11 mouse cellular contexts compared by ENCODE assay signal in the genomic region with DNA sequence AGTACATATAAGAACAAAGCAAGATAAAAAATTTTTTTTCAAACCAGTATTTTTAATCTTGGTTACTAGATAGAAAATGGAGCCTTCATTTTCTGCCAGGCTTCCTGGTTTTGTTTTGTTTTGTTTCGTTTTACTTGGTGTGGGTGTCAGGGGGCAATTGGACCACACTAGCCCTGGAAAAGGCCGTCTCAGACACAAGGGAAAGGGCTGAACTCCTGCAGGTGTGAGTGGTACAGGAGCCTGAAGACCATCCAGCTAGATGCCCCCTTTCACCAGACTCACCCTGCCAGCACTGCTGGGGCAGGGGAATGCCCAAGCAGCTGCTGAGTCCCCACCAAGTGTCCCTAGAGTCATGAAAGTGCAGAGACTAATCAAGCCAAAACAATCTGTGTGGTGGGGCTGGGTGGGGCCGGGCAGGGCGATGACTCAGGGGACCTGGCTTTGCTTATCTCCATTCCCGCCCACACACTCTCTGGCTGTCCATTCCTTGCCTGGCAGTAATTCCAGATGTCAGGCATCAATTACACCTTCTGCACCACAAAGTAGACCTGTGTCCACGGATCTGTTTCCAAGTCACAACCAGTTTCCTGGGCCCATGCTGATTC. TPM values are rescaled to one million over a fixed set of nuclear protein-coding genes. Genes with fewer than 3 reads are reported as not detected.
DNase-seq lines count a peak whose midpoint lies in the region; ATAC-seq lines count a peak whose summit lies in the region.
"Had no signal": no experiment of that assay in that cellular context is flagged by ENCODE, and none has a peak within 500 bp of the region (broad histone marks: within the 10 kb centered on the region; RNA-seq: fewer than 3 reads in every experiment).

No protein-coding gene starts in this region.

- peak overlapping the region; percentile 66 for H3K4me2 ChIP-seq in liver, embryonic 13.5 days

- no peaks in the 10 kb centered on the region for H3K9me3 ChIP-seq in liver, embryonic 13.5 days (replicated peaks)

- H3K9ac ChIP-seq in liver, embryonic 13.5 days: peak overlapping the region; percentile 49

- intact Hi-C loops in gastrocnemius, postnatal 14 days (cut with DNase I; ENCODE audit: low total_unique reads): no loop called here

- peak; percentile 40 for DNase-seq in adrenal gland, postnatal 14 days
- DNase-seq in adrenal gland, adult 18-20 months (ENCODE audit: low spot score in 2 of 2): no peak
- peak; percentile 3 for DNase-seq in urinary bladder, postnatal 25 days (ENCODE audit: low spot score)
- no peak for DNase-seq in urinary bladder, postnatal 10 days (ENCODE audit: low spot score)
- DNase-seq in liver, embryonic 13.5 days: peak; percentile 71
- DNase-seq in gastrocnemius, postnatal 14 days: no peak
- no peak for DNase-seq in thymus, postnatal 0 days (ENCODE audit: low spot score)
- no peak for DNase-seq in lung, postnatal 25 days (ENCODE audit: low spot score)

- H3K27ac ChIP-seq in liver, embryonic 13.5 days: peak overlapping the region; percentile 58

- peaks cover 46% of the 10 kb centered on the region for H3K4me1 ChIP-seq in liver, embryonic 13.5 days (replicated peaks)

- no peaks in the 10 kb centered on the region for H3K27me3 ChIP-seq in liver, embryonic 13.5 days

- ATAC-seq in liver, embryonic 13.5 days (ENCODE audit: low read depth): peak; percentile 100

- 23% methylated on average over 6 of the region's 6 CpGs for WGBS in liver, embryonic 13.5 days (ENCODE audit: insufficient replicate concordance)

- no peaks in the 10 kb centered on the region for H3K36me3 ChIP-seq in liver, embryonic 13.5 days

- H3K4me3 ChIP-seq in liver, embryonic 13.5 days (replicated peaks): peak overlapping the region; percentile 34

RNA-seq across cellular contexts. Expression of gene Efcab3, which starts 34.5 kb away (rescaled TPM):
- total RNA-seq in adrenal gland, postnatal 14 days (2021): 0.44 and 0.94 TPM in 2 replicates
- not detected for total RNA-seq in adrenal gland, adult 18-20 months (2021)
- polyA plus RNA-seq in liver, embryonic 13.5 days (2015; fragmentation: Nextera tagmentation; extraction: Ambion mirVana): 0.17 and 0.19 TPM in 2 replicates
- not detected for total RNA-seq in gastrocnemius, postnatal 14 days (2021)
- polyA plus RNA-seq in thymus, postnatal 0 days (2015; fragmentation: Nextera tagmentation; extraction: Ambion mirVana): 0.27 and 0.71 TPM in 2 replicates
- total RNA-seq: gastrocnemius, adult 8-10 months had no signal
- polyA plus RNA-seq: neural tube, embryonic 14.5 days; spleen, adult 2 months had no signal

Comparison
In these comparisons a context has a peak if more than half of its experiments do, and no peak if none do; other contexts are left out.
1. DNase-seq: peak in adrenal gland, postnatal 14 days (single experiment), urinary bladder, postnatal 25 days (single experiment) and liver, embryonic 13.5 days (single experiment); none in adrenal gland, adult 18-20 months (0 of 2), urinary bladder, postnatal 10 days (single experiment), gastrocnemius, postnatal 14 days (single experiment), thymus, postnatal 0 days (single experiment) and lung, postnatal 25 days (single experiment).